ENCODE assay signal across 14 mouse cellular contexts in the genomic region with DNA sequence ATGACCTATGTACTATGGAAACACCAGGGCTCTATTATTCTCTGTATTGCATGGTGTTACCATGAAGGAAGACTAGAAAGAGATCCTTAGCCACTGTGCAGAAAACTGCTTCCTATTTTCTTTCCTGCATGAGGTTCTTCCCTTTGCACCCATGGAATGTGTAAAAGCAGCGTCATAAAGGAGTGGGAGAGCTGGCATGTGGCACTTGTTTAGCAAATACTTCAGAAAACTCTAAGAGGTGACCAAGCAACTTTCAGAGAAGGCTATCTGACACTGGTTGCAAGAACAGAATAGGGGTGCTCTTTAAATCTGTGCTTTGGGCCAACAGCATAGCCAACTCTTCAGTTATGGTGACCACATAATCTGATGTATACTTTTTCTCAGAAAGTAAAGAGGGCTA.
"Had no signal": no experiment of that assay in that cellular context is flagged by ENCODE, and none has a peak within 500 bp of the region (broad histone marks: within the 10 kb centered on the region; RNA-seq: fewer than 3 reads in every experiment).

No protein-coding gene starts in this region.

- H3K4me2 ChIP-seq: intestine, embryonic 15.5 days; kidney, embryonic 15.5 days; liver, embryonic 11.5 days; midbrain, embryonic 11.5 days had no signal

- ATAC-seq: intestine, embryonic 15.5 days; liver, postnatal 0 days had no signal

- H3K27ac ChIP-seq: intestine, embryonic 15.5 days; kidney, embryonic 15.5 days; liver, embryonic 14.5 days had no signal

- H3K27me3 ChIP-seq: intestine, embryonic 15.5 days; kidney, embryonic 15.5 days had no signal

- DNase-seq: kidney, adult 11 months; kidney, adult 8-10 months; kidney, postnatal 10 days; kidney, postnatal 36 days; layer of hippocampus, adult 9-11 months; liver, postnatal 0 days; midbrain, embryonic 14.5 days; thymus, adult 18-20 months; thymus, postnatal 36 days had no signal

- H3K4me3 ChIP-seq: intestine, embryonic 15.5 days; kidney, embryonic 15.5 days had no signal

- H3K9me3 ChIP-seq: intestine, embryonic 15.5 days; kidney, embryonic 15.5 days had no signal

- H3K4me1 ChIP-seq: intestine, embryonic 15.5 days had no signal

- H3K9ac ChIP-seq: intestine, embryonic 15.5 days; kidney, embryonic 15.5 days; liver, embryonic 14.5 days; liver, postnatal 0 days had no signal
